Mouse (Mus musculus) erythroblast, embryonic 14.5 days (primary cell): ENCODE data around the gene Fmn2. TPM values are rescaled to one million over a fixed set of nuclear protein-coding genes. Genes with fewer than 3 reads are reported as not detected.

ENCODE experiments used
- H3K27me3 ChIP-seq: 2 replicates; pipeline ENCODE4 v1.6.1; 2012; ENCODE audit warnings: inconsistent platforms; ENCODE audit not compliant: control insufficient read depth
- H3K36me3 ChIP-seq: 2 replicates; pipeline ENCODE4 v1.6.1; 2012; ENCODE audit warnings: mild to moderate bottlenecking, inconsistent platforms; ENCODE audit not compliant: control insufficient read depth
- H3K4me1 ChIP-seq: 2 replicates; pipeline ENCODE4 v1.6.1; 2012; ENCODE audit warnings: inconsistent platforms; ENCODE audit not compliant: control insufficient read depth
- H3K4me3 ChIP-seq: replicated peaks from 2 replicates; pipeline ENCODE3; 2012; ENCODE audit warnings: moderate library complexity, mild to moderate bottlenecking, inconsistent platforms
- H3K9me3 ChIP-seq: 2 replicates; pipeline ENCODE4 v1.6.1; 2012; ENCODE audit warnings: low read length, inconsistent platforms, mixed read lengths; ENCODE audit not compliant: control insufficient read depth
- GATA1 ChIP-seq: IDR thresholded peaks from 2 replicates; pipeline ENCODE4 v1.6.1; 2012; ENCODE audit warnings: low read length, inconsistent platforms, mixed read lengths
- TAL1 ChIP-seq: IDR thresholded peaks from 3 replicates; pipeline ENCODE4 v1.6.1; 2012; ENCODE audit warnings: low read length, inconsistent platforms, mixed read lengths
- polyA plus RNA-seq: library from polyadenylated mRNA; stranded (reverse); fragments of >175 nt; gene quantifications from 2 replicates; pipeline ENCODE4 v1.2.3, GENCODE M21; 2012

Fmn2 gene
- polyA plus RNA-seq, 1 experiment = 0.02 TPM

- no peak overlapping the region for H3K4me3 ChIP-seq
- H3K4me1 ChIP-seq = no peaks in the 10 kb centered on the region
- no peaks in the 10 kb centered on the region for H3K36me3 ChIP-seq
- no peaks in the 10 kb centered on the region for H3K27me3 ChIP-seq
- H3K9me3 ChIP-seq = no peaks in the 10 kb centered on the region
- TF ChIP-seq TAL1 = no peak
- TF ChIP-seq GATA1 = no peak
Observed at GRCm38 (mm10) chr1:174637564-174638085, 136.0 kb downstream of the Fmn2 start.

GRCm38 (mm10) chr1:174640901-174641300 lies 139.3 kb downstream of the Fmn2 start:
- H3K9me3 ChIP-seq = no peaks in the 10 kb centered on the region
- no peak for TF ChIP-seq GATA1
- TF ChIP-seq TAL1 = no peak
- H3K36me3 ChIP-seq = no peaks in the 10 kb centered on the region
- H3K4me3 ChIP-seq = no peak overlapping the region
- no peaks in the 10 kb centered on the region for H3K27me3 ChIP-seq
- H3K4me1 ChIP-seq = no peaks in the 10 kb centered on the region

GRCm38 (mm10) chr1:174643431-174644010 lies 141.9 kb downstream of the Fmn2 start:
- no peaks in the 10 kb centered on the region for H3K4me1 ChIP-seq
- no peaks in the 10 kb centered on the region for H3K36me3 ChIP-seq
- TF ChIP-seq GATA1 (no peak), TAL1 (no peak)

GRCm38 (mm10) chr1:174649421-174649826 lies 147.8 kb downstream of the Fmn2 start:
- no peaks in the 10 kb centered on the region for H3K27me3 ChIP-seq
- no peaks in the 10 kb centered on the region for H3K4me1 ChIP-seq
- H3K9me3 ChIP-seq = no peaks in the 10 kb centered on the region
- no peaks in the 10 kb centered on the region for H3K36me3 ChIP-seq
- no peak for TF ChIP-seq GATA1
- no peak for TF ChIP-seq TAL1
- H3K4me3 ChIP-seq = no peak overlapping the region

More at GRCm38 (mm10) chr1:174643431-174644010, 141.9 kb downstream of the Fmn2 start:
- Histone ChIP-seq H3K27me3 (no peaks in the 10 kb centered on the region), H3K4me3 (no peak overlapping the region), H3K9me3 (no peaks in the 10 kb centered on the region)

- H3K4me1 ChIP-seq = no peaks in the 10 kb centered on the region
- no peaks in the 10 kb centered on the region for H3K36me3 ChIP-seq
- H3K27me3 ChIP-seq = no peaks in the 10 kb centered on the region
- TF ChIP-seq TAL1 = no peak
- TF ChIP-seq GATA1 = no peak
- H3K9me3 ChIP-seq = no peaks in the 10 kb centered on the region
- H3K4me3 ChIP-seq = no peak overlapping the region
Observed at GRCm38 (mm10) chr1:174654565-174654964, 152.9 kb downstream of the Fmn2 start.

GRCm38 (mm10) chr1:174655354-174655753 lies 153.7 kb downstream of the Fmn2 start:
- H3K27me3 ChIP-seq = no peaks in the 10 kb centered on the region
- TF ChIP-seq GATA1 = no peak

GRCm38 (mm10) chr1:174656554-174656953 lies 154.9 kb downstream of the Fmn2 start:
- H3K27me3 ChIP-seq = no peaks in the 10 kb centered on the region
- H3K4me1 ChIP-seq = no peaks in the 10 kb centered on the region
- TF ChIP-seq TAL1 = no peak
- no peak for TF ChIP-seq GATA1
- no peak overlapping the region for H3K4me3 ChIP-seq
- H3K36me3 ChIP-seq = no peaks in the 10 kb centered on the region
- no peaks in the 10 kb centered on the region for H3K9me3 ChIP-seq

More at GRCm38 (mm10) chr1:174655354-174655753, 153.7 kb downstream of the Fmn2 start:
- Histone ChIP-seq H3K4me3 (no peak overlapping the region), H3K4me1 (no peaks in the 10 kb centered on the region), H3K36me3 (no peaks in the 10 kb centered on the region), H3K9me3 (no peaks in the 10 kb centered on the region)

- Histone ChIP-seq H3K4me3 (no peak overlapping the region), H3K27me3 (no peaks in the 10 kb centered on the region), H3K9me3 (no peaks in the 10 kb centered on the region), H3K4me1 (no peaks in the 10 kb centered on the region), H3K36me3 (no peaks in the 10 kb centered on the region)
- TF ChIP-seq GATA1 (no peak), TAL1 (no peak)
Observed at GRCm38 (mm10) chr1:174659459-174660223, 158.0 kb downstream of the Fmn2 start.

GRCm38 (mm10) chr1:174665116-174665515 lies 163.5 kb downstream of the Fmn2 start:
- no peaks in the 10 kb centered on the region for H3K9me3 ChIP-seq
- no peak for TF ChIP-seq GATA1
- TF ChIP-seq TAL1 = no peak
- H3K27me3 ChIP-seq = no peaks in the 10 kb centered on the region
- H3K4me1 ChIP-seq = no peaks in the 10 kb centered on the region
- H3K36me3 ChIP-seq = no peaks in the 10 kb centered on the region
- H3K4me3 ChIP-seq = no peak overlapping the region
